Mouse (Mus musculus): Measurements from ENCODE around the gene Ift43.

Ift43 gene

DNA sequence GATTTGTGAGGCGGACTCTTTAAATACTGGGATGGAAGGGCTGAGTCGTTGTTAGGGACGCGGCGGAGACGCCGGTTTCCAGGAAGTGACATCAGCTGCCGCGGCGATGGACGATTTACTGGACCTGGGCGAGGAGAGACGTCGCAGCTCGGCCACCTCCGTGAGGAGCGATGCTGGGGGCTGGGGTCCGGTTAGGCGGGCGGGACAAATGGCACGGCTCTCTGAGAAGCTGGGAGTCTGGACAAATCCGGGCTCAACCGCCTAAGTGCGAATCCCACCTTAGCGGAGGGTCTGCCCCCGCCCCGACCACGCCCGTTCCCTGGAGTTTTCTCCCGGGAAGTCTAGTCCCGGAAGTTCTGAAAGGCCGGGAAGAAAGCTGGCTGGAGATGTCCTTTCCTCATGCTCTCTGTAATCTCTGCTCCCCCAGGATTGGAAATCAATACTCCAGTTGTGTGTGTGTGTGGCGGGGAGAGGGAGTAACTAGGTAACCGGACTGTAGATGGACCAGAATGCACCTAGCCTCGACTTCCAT is at the start of gene Ift43:
Gene Ift43, plus strand, starts transcription at position 61 of the 532 bp plus-strand sequence.
- DNase-seq (ENCODE audit: inconsistent age in 2 of 2, low spot score in 1 of 2), result peak; percentile 86 to 95

DNA sequence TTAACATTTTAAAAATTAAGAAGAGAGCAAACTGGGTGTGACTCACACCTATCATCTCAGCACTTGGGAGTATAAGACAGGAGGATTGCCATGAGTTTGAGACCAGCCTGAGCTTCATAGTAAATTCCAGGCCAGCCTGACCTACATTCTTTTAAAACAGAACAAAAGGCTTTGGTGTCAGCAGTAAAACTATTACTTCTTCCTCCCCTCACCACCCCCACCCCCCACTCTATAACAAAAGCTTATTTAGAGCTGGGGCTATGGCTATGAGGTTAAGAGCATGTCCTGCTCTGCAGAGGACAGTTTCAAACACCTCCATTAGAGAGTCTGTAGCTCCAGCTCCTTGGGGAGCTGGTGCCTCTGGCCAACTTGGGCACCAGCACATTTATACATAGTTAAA is 46.8 kb upstream of the Ift43 start:
- no peak for DNase-seq (ENCODE audit: inconsistent age in 2 of 2, low spot score in 1 of 2)

DNA sequence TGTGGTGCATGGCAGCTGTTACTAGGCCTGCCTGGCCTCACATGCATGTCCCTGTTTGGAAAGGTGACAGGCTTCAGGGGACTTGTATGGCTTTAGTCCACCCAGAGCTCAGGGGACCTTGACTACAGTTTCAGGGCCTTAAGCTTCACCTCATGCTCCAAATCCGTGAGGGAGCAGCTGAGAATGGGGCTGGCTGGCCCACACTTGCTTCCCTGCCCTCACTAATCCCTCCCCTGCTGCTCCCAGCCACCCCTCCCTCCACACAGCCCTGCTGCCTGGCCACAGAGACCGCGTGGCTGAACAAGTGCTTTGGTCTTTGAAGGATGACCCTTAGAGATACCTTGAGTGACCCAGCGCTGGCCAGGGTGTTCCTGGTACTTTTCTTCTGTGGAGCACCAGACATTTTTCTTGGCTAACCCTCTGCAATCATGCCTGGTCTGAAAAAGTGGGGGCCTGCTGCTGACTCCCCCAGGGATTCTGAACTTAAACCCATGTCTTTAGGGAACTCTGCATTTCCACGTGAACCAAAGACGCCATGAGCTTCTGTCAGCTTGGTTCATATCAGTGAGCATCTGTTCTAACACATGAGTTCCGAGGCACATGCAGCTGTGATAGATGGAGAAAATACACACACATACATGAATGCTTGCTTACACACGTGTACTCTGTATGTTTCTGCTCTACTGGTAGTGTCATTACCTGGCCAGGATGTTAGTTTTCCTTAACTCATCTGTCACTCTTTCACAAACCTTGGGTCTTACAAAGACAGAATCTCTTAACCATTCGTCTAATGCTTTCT is 45.8 kb upstream of the Ift43 start:
- peak in 1 of 2 experiments; percentile 33 for DNase-seq (ENCODE audit: inconsistent age in 2 of 2, low spot score in 1 of 2)

DNA sequence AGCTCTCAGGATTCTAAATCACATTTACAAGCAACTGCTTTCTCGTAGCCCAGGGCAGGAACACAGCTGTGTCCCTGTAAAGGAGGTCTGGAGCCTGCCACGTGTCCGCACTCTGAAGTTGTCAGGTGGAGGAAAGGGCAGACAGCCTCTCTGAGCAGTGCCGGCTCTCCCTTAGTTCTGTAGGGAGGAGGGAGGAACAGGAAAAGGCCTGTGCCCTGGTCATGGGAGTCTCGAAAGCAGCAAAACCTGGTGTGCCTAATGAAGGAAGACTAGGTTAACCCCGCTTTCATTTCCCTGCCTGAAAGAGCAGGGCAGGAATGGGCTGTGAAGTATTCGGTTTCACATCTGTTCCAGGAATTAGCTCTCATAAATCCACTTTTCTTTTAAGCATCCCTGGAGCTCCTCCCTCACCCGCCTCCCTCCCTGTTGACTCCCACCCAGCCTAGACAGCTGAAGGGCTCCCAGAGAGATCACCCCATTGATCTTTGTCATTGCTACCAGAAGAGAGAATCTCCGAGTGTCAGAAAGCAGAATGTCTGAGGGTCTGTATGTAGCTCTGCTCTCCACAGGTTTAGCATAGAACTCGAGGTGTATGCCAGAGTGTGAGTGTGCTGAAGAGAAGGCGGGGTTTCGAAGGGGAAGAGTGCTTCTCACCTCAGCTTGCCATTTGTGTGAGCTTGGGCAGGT is 45.0 kb upstream of the Ift43 start:
- peak; percentile 30 to 56 for DNase-seq (ENCODE audit: inconsistent age in 2 of 2, low spot score in 1 of 2)

DNA sequence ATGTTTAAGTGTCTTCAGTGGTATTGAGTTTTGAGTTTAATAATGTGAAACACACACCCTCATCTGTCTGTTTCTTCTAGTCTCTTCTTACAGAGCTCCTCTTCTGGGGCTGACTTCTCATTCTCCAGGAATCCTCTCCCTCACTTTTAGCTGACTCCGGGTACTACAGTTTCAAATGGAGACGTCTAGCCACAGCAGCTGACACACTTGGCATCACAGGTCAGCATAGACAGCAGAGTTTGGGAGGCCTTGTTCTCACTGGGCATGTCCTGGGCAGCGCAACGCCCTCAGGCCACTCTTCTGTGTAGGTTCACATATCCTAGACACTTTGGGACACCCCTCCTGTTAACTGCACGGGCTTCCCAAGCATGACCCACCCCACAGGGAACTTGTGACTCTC is 43.3 kb upstream of the Ift43 start:
- no peak for DNase-seq (ENCODE audit: inconsistent age in 2 of 2, low spot score in 1 of 2)

GRCm38 (mm10) chr12:86039751-86040150 is 42.6 kb upstream of the Ift43 start:
- no peak for DNase-seq (ENCODE audit: inconsistent age in 2 of 2, low spot score in 1 of 2)

DNA sequence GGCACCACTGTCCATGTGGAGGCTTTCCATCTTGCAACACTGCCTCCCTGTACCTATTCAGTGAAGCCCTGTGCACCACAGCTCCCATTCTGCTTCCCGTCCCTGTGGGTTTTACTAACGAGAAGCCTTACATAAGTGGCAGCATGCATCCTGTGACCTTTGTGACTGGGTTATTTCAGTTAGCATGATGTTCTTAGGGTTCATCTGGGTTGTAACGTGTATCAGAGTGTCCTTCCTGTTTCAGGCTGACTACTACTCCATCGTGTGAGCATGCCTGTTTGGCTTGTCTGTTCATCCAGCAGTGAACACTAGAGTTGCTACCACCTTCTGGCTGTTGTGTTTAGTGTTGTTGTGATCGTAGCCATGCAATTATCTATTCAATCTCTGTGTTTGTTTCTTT is 36.2 kb upstream of the Ift43 start:
- DNase-seq (ENCODE audit: inconsistent age in 2 of 2, low spot score in 1 of 2), result no peak

GRCm38 (mm10) chr12:86046776-86047175 is 35.6 kb upstream of the Ift43 start:
- no peak for DNase-seq (ENCODE audit: inconsistent age in 2 of 2, low spot score in 1 of 2)

DNA sequence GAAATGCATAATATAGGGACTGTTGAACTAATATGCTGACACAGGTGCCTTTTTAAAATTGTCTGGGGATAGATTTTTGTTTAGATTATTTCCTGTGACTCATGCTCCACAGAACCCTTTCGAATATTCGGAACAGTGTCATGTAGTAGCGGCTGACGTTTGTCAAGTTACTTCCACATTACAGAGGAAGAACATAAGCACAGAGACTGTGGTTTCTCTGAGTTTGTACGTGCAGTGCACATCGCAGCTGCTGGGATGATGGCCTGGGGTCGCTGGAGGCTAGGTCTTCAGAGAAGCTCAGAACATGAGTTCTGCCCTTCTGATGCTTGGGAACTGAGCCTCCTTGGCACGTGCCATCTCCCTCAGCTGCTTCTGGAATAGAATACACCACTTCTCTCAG is 35.0 kb upstream of the Ift43 start:
- no peak for DNase-seq (ENCODE audit: inconsistent age in 2 of 2, low spot score in 1 of 2)

DNA sequence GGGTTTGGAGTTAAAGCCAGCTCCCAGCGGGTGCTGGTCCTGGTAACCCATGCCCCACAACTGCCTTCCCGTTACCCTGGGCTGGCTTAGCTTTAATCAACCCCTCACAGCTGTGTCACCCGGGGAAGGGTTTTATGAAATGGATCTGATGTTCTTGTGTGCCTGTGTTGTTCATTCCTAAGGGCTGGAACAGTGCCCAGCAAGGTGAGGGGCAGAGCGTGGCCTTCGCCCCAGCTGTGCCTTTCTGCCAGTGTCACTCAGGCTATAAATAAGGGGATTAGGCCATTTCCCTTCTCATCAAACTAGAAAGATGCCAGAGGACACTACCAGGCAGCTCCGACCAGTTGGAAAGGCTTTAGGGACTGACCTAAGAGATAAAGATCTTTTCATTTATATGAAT is 32.5 kb upstream of the Ift43 start:
- DNase-seq (ENCODE audit: inconsistent age in 2 of 2, low spot score in 1 of 2), result no peak

DNA sequence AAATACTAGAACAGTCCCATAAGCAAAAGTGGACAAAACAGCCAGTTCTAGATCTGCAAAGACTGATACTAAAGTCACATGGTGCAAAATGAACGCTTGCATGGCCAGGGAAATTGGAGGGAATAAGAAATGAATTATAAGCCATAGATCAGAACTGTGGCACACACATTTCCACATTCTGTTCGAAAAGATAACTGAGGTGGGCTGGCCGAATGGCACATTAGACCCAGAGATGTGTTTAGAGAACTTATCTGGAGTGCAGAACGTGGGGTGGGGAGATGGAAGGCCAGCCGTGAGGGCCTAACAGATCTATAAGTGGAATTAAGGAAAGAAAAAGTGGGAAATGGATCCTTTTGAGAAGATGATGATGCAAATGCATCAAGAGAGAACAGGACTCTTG is 30.9 kb upstream of the Ift43 start:
- DNase-seq (ENCODE audit: inconsistent age in 2 of 2, low spot score in 1 of 2), result no peak

GRCm38 (mm10) chr12:86055306-86055705 is 27.0 kb upstream of the Ift43 start:
- DNase-seq (ENCODE audit: inconsistent age in 2 of 2, low spot score in 1 of 2), result no peak

DNA sequence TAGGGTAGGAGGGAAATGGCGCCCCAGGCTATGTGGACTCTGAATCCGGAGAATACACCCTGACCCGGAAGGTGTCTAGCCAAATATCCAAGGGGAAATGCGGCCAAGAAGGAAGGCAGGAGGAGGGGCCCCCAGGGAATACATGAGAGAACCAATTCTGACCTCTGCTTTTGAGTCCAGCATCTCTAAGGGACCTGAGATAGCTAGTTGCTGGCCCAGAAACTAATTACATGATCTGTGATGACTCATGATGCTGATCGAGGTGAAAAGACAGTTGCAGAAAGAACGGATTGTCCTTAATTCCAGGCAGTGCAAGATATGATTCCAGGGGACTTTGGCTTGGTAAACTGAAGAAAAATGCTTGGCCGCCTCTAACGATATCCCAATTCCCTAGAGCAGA is 25.4 kb upstream of the Ift43 start:
- peak; percentile 31 to 39 for DNase-seq (ENCODE audit: inconsistent age in 2 of 2, low spot score in 1 of 2)

DNA sequence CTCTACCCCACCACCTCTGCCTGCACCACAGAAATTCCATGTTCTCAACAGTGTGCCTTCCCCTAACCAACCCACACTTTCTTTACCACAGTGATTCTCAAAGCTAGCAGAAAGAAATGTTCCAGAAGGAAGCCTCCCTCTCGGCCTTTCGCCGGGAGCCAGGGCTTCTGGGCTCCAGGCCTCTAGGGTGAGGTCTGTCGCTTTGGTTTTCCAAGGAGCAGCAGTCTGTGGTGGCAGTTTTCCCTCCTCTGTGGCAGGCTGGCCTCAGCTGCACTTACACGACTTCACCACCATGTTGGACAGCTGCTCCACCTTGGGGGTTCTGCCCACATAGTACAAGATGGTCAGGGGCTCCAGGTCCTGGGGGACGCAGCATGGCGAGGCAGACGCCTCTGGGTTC is 24.8 kb upstream of the Ift43 start:
- DNase-seq (ENCODE audit: inconsistent age in 2 of 2, low spot score in 1 of 2), result no peak

DNA sequence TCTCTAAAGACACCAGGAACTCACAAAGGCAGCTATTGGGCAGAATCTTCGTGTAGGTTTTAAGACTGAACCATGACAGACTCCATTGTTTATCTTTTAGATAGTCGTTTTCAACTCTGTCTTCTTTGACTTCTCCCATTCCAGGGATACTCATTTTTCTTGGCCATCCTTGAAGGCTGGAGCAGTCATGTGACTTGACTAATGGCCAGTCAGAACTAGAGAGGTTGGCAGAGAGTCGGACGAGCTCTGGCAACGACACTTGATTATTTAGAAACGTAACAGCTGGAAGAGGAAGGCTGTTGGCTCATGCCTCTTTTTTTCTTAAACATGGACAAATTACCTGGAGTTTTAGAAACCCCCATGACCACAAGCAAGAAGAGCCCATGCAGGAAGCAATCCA is 23.0 kb upstream of the Ift43 start:
- peak in 1 of 2 experiments; percentile 59 for DNase-seq (ENCODE audit: inconsistent age in 2 of 2, low spot score in 1 of 2)

DNA sequence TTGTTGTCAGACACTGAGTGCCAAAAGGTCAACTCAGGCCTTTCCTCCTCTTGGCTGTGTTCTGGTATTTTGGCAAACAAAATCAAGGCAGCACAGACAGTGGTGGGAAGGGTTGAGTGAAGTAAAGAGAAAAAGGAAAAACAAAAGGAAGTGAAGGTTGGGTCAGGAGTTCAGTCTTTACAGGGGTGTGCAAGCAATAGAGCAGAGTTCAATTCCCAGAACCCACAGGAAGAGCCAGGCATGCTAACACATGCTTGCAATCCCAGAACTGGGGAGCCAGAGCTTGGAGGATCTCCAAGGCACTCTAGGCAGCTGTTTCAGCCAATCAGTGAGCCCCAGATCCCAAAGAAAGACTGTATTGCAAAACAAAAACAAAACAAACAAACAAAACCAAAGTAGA is 17.5 kb upstream of the Ift43 start:
- DNase-seq (ENCODE audit: inconsistent age in 2 of 2, low spot score in 1 of 2), result no peak

GRCm38 (mm10) chr12:86071432-86071831 is 10.9 kb upstream of the Ift43 start:
- DNase-seq (ENCODE audit: inconsistent age in 2 of 2, low spot score in 1 of 2), result no peak

DNA sequence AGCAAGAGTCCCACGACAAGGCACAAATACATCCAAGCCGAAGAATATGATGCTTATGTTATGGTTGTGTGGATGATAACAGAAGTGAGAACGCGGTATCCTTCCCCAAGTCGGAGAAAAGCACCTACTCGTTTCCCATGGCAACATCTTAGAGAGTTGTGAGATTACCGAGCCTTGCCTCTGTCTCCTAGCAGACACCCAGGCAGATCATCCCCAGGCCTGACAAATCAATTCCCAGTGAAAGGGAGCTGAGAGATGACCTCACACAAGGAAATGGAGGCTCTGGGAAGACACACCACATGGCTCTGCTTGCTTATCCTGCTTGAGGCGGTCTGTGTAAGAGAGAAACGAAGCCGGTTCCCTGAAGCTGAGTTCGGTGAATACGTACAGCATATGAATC is 7.7 kb upstream of the Ift43 start:
- DNase-seq (ENCODE audit: inconsistent age in 2 of 2, low spot score in 1 of 2), result no peak

DNA sequence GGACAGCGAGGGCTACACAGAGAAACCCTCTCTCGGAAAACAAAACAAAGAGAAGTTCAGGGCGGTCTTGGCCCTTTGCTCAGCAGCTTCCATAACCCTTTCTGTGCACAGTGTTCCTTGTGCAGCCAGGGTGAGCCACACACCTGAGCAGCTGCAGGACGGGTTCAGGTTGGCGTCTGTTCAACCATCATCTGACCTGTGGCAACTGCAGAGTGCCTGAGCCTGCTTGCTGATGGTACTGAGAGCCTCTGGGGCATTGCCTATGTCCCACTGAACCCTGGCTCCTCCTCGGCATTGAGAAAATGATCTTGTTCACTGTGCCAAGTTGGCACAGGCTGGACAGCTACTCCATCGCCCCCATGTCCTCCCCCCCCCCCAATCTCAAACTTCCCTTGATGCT is 7.0 kb upstream of the Ift43 start:
- DNase-seq (ENCODE audit: inconsistent age in 2 of 2, low spot score in 1 of 2), result no peak

- peak in 1 of 2 experiments; percentile 61 for DNase-seq (ENCODE audit: inconsistent age in 2 of 2, low spot score in 1 of 2)
These were observed 5.9 kb upstream of the Ift43 start for GRCm38 (mm10) chr12:86076321-86076901.

- peak in 1 of 2 experiments; percentile 50 for DNase-seq (ENCODE audit: inconsistent age in 2 of 2, low spot score in 1 of 2)
These were observed 5.0 kb upstream of the Ift43 start for GRCm38 (mm10) chr12:86077322-86077721.

GRCm38 (mm10) chr12:86077736-86078135 is 4.6 kb upstream of the Ift43 start:
- peak in 1 of 2 experiments; percentile 45 for DNase-seq (ENCODE audit: inconsistent age in 2 of 2, low spot score in 1 of 2)
